Mouse (Mus musculus): Measurements from ENCODE around the gene Lrrc47. TPM values are rescaled to one million over a fixed set of nuclear protein-coding genes. Genes with fewer than 3 reads are reported as not detected.

The Lrrc47 gene
- polyA plus RNA-seq, 1 experiment from 2014 or later, result 13.3 TPM

- Histone ChIP-seq H3K4me2 (peak overlapping the region; percentile 86), H3K4me1 (peaks cover 50% of the 10 kb centered on the region), H3K27ac (replicated peaks) (peak overlapping the region; percentile 81), H3K27me3 (replicated peaks) (peaks cover 13% of the 10 kb centered on the region; the same call in 1 of the 2 replicates), H3K9me3 (no peaks in the 10 kb centered on the region), H3K36me3 (peaks cover 37% of the 10 kb centered on the region), H3K9ac (peak overlapping the region; percentile 78), H3K4me3 (peak overlapping the region; percentile 63)
- peak; percentile 55 for ATAC-seq (ENCODE audit: extremely low read depth, insufficient number of reproducible peaks, low FRiP score, low TSS enrichment)
- 4% methylated on average over 8 of the region's 8 CpGs for WGBS
Measured at GRCm38 (mm10) chr4:154023754-154024601, 12.4 kb downstream of the Lrrc47 start.

GRCm38 (mm10) chr4:154024729-154025521 lies 13.4 kb downstream of the Lrrc47 start:
- H3K4me2 ChIP-seq, result peak overlapping the region; percentile 86
- WGBS, result 12% methylated on average over 17 of the region's 17 CpGs
- peak overlapping the region; percentile 63 for H3K4me3 ChIP-seq
- H3K4me1 ChIP-seq, result peaks cover 50% of the 10 kb centered on the region
- peaks cover 28% of the 10 kb centered on the region for H3K36me3 ChIP-seq
- H3K9ac ChIP-seq, result peak overlapping the region; percentile 78
- peak overlapping the region; percentile 81 for H3K27ac ChIP-seq (replicated peaks)
- H3K9me3 ChIP-seq, result no peaks in the 10 kb centered on the region
- peaks cover 13% of the 10 kb centered on the region; the same call in 1 of the 2 replicates for H3K27me3 ChIP-seq (replicated peaks)
- ATAC-seq (ENCODE audit: extremely low read depth, insufficient number of reproducible peaks, low FRiP score, low TSS enrichment), result no peak

GRCm38 (mm10) chr4:154025641-154026440 lies 14.3 kb downstream of the Lrrc47 start, which contains the start of gene Smim1:
Gene Smim1 (minus strand): TSS chr4:154026230.
- ATAC-seq (ENCODE audit: extremely low read depth, insufficient number of reproducible peaks, low FRiP score, low TSS enrichment), result peak; percentile 67

GRCm38 (mm10) chr4:154026441-154026761 lies 14.9 kb downstream of the Lrrc47 start:
- H3K36me3 ChIP-seq, result peaks cover 13% of the 10 kb centered on the region
- H3K4me1 ChIP-seq, result peaks cover 50% of the 10 kb centered on the region
- 29% methylated on average over 2 of the region's 2 CpGs for WGBS
- H3K27me3 ChIP-seq (replicated peaks), result peaks cover 13% of the 10 kb centered on the region; the same call in 1 of the 2 replicates
- peak overlapping the region; percentile 81; the same call in 1 of the 2 replicates for H3K27ac ChIP-seq (replicated peaks)
- no peak for ATAC-seq (ENCODE audit: extremely low read depth, insufficient number of reproducible peaks, low FRiP score, low TSS enrichment)
- H3K9me3 ChIP-seq, result no peaks in the 10 kb centered on the region
- H3K4me2 ChIP-seq, result peak overlapping the region; percentile 86
- H3K9ac ChIP-seq, result peak overlapping the region; percentile 78
- H3K4me3 ChIP-seq, result peak overlapping the region; percentile 63

More at GRCm38 (mm10) chr4:154025641-154026440, 14.3 kb downstream of the Lrrc47 start, which contains the start of gene Smim1:
- H3K27me3 ChIP-seq (replicated peaks), result peaks cover 13% of the 10 kb centered on the region; the same call in 1 of the 2 replicates
- peak within 1 kb of the TSS; percentile 78 for H3K9ac ChIP-seq
- peak within 1 kb of the TSS; percentile 86 for H3K4me2 ChIP-seq
- H3K27ac ChIP-seq (replicated peaks), result peak within 1 kb of the TSS; percentile 81
- H3K9me3 ChIP-seq, result no peaks in the 10 kb centered on the region
- WGBS, result 2% methylated on average over 33 of the region's 33 CpGs
- peaks cover 18% of the 10 kb centered on the region for H3K36me3 ChIP-seq
- H3K4me1 ChIP-seq, result peaks cover 50% of the 10 kb centered on the region
- H3K4me3 ChIP-seq, result peak within 1 kb of the TSS; percentile 63

GRCm38 (mm10) chr4:154028066-154028465 lies 16.5 kb downstream of the Lrrc47 start:
- Histone ChIP-seq H3K36me3 (no peaks in the 10 kb centered on the region), H3K27ac (replicated peaks) (no peak overlapping the region), H3K4me3 (no peak overlapping the region), H3K4me1 (peaks cover 36% of the 10 kb centered on the region), H3K4me2 (no peak overlapping the region), H3K9ac (no peak overlapping the region), H3K27me3 (replicated peaks) (peaks cover 13% of the 10 kb centered on the region; the same call in 1 of the 2 replicates), H3K9me3 (no peaks in the 10 kb centered on the region)
- 75% methylated on average over 7 of the region's 7 CpGs for WGBS
- no peak for ATAC-seq (ENCODE audit: extremely low read depth, insufficient number of reproducible peaks, low FRiP score, low TSS enrichment)

GRCm38 (mm10) chr4:154028646-154029045 lies 17.1 kb downstream of the Lrrc47 start:
- Histone ChIP-seq H3K9ac (no peak overlapping the region), H3K4me1 (peaks cover 30% of the 10 kb centered on the region), H3K9me3 (no peaks in the 10 kb centered on the region), H3K4me3 (no peak overlapping the region), H3K4me2 (no peak overlapping the region), H3K27ac (replicated peaks) (no peak overlapping the region), H3K27me3 (replicated peaks) (peaks cover 13% of the 10 kb centered on the region), H3K36me3 (no peaks in the 10 kb centered on the region)
- no peak for ATAC-seq (ENCODE audit: extremely low read depth, insufficient number of reproducible peaks, low FRiP score, low TSS enrichment)

GRCm38 (mm10) chr4:154037123-154037522 lies 25.6 kb downstream of the Lrrc47 start:
- Histone ChIP-seq H3K36me3 (no peaks in the 10 kb centered on the region), H3K27me3 (replicated peaks) (peaks cover 49% of the 10 kb centered on the region), H3K4me2 (no peak overlapping the region), H3K4me3 (no peak overlapping the region), H3K27ac (replicated peaks) (no peak overlapping the region), H3K9me3 (no peaks in the 10 kb centered on the region), H3K4me1 (no peaks in the 10 kb centered on the region), H3K9ac (no peak overlapping the region)
- no peak for ATAC-seq (ENCODE audit: extremely low read depth, insufficient number of reproducible peaks, low FRiP score, low TSS enrichment)
- WGBS, result 39% methylated on average over 3 of the region's 3 CpGs

- ATAC-seq (ENCODE audit: extremely low read depth, insufficient number of reproducible peaks, low FRiP score, low TSS enrichment), result no peak
Measured at GRCm38 (mm10) chr4:154042577-154042976, 31.0 kb downstream of the Lrrc47 start, which contains the start of gene Ccdc27. Gene Ccdc27 (minus strand): TSS chr4:154042677.

GRCm38 (mm10) chr4:154045837-154046236 lies 34.3 kb downstream of the Lrrc47 start:
- Histone ChIP-seq H3K9ac (no peak overlapping the region), H3K9me3 (no peaks in the 10 kb centered on the region), H3K27me3 (replicated peaks) (peaks cover 21% of the 10 kb centered on the region), H3K36me3 (no peaks in the 10 kb centered on the region), H3K4me3 (no peak overlapping the region), H3K4me2 (no peak overlapping the region), H3K4me1 (no peaks in the 10 kb centered on the region), H3K27ac (replicated peaks) (no peak overlapping the region)
- 56% methylated on average over 5 of the region's 5 CpGs for WGBS
- ATAC-seq (ENCODE audit: extremely low read depth, insufficient number of reproducible peaks, low FRiP score, low TSS enrichment), result no peak

More at GRCm38 (mm10) chr4:154042577-154042976, 31.0 kb downstream of the Lrrc47 start, which contains the start of gene Ccdc27:
- Histone ChIP-seq H3K4me1 (no peaks in the 10 kb centered on the region), H3K36me3 (no peaks in the 10 kb centered on the region), H3K4me2 (no peak within 1 kb of the TSS), H3K4me3 (no peak within 1 kb of the TSS), H3K9me3 (no peaks in the 10 kb centered on the region), H3K9ac (no peak within 1 kb of the TSS), H3K27ac (replicated peaks) (no peak within 1 kb of the TSS), H3K27me3 (replicated peaks) (peaks cover 23% of the 10 kb centered on the region)
- WGBS, result 78% methylated on average over 9 of the region's 9 CpGs

- ATAC-seq (ENCODE audit: extremely low read depth, insufficient number of reproducible peaks, low FRiP score, low TSS enrichment), result no peak
- 83% methylated on average over 3 of the region's 3 CpGs for WGBS
- H3K9ac ChIP-seq, result no peak overlapping the region
Measured at GRCm38 (mm10) chr4:154051401-154051800, 39.9 kb downstream of the Lrrc47 start.

More at GRCm38 (mm10) chr4:154051401-154051800, 39.9 kb downstream of the Lrrc47 start:
- H3K4me2 ChIP-seq, result no peak overlapping the region
- H3K36me3 ChIP-seq, result no peaks in the 10 kb centered on the region
- H3K9me3 ChIP-seq, result no peaks in the 10 kb centered on the region
- H3K4me3 ChIP-seq, result no peak overlapping the region
- H3K27ac ChIP-seq (replicated peaks), result no peak overlapping the region
- H3K27me3 ChIP-seq (replicated peaks), result peaks cover 17% of the 10 kb centered on the region; the same call in 1 of the 2 replicates
- H3K4me1 ChIP-seq, result no peaks in the 10 kb centered on the region
